Mouse (Mus musculus): ENCODE results near the gene Scarf1. TPM values are rescaled to one million over a fixed set of nuclear protein-coding genes. Genes with fewer than 3 reads are reported as not detected.

Scarf1 gene
- polyA plus RNA-seq, 1 experiment from 2014 or later: 4.8 TPM

DNA sequence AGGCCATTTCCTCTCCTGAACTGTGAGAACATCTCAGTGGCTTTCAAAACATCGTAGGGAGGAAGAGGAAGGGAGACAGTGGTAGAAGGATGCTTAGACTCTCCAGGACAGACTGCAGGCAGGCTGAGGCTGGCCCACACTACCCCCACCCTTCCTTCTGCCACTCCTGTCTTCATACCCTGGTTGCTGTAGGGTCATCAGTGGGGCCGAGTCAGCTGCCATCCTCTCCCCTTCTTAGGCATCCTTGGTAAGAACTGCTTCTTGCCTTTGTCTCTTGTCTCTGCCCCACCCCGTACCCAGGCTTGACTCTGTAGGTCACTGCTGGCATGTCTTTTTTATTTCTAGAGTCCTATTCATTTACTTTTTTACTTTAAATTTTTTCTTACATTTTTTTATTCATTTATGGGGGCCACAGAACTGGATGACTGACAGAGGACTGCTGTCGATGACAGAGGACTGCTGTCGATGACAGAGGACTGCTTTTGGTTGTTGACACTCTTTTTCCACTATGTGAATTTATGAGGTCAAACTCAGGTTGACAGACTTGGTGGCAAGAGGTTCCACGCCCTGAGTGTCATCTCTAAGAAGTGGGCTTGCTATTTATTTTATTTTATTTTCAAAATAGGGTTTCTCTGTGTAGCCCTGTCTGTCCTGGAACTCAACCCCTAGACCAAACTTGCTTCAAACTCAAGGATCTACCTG is 20.1 kb downstream of the Scarf1 start:
- 81% methylated on average over 6 of the region's 6 CpGs for WGBS
- Histone ChIP-seq H3K9ac (peak overlapping the region; percentile 98), H3K4me1 (replicated peaks) (peaks cover 58% of the 10 kb centered on the region), H3K27ac (peak overlapping the region; percentile 50; the same call in 1 of the 2 replicates), H3K9me3 (no peaks in the 10 kb centered on the region), H3K36me3 (no peaks in the 10 kb centered on the region), H3K27me3 (no peaks in the 10 kb centered on the region), H3K4me2 (peak overlapping the region; percentile 97), H3K4me3 (peak overlapping the region; percentile 75)
- no peak for ATAC-seq (ENCODE audit: low FRiP score)

DNA sequence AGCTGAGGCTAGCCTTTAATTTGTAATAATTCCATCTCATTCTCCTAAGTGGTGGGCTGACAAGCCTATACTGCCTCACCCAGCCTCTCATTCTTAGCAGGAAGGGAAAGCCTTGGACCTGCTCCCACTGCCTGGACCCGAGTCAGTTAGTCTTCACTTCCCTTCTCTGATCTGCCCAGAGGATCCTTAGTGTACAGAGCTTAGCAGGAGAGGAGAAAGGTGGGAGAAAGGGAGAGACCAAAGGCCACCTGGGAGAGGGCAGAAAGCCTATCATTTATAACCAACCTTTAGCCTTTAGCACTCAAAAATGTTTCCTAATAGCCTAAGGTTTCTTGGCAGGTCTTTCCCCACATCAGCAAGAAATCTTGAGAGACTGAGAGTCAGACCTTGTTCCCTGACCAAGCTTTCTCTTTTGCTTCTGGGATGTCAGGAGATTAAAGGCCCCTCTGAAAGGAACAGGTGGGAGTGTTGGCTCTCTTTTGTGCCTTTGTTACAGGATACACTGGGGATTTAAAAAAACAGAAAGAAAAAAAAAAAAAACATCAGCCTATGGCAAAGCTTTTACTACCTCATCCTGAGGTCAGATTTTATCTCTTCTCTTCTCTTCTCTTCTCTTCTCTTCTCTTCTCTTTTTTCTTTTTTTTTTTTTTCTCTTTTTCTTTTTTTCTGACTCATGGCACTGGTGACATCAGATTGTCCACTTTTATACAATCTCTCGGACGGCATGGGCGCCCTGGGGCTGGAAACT is 21.1 kb downstream of the Scarf1 start:
- Histone ChIP-seq H3K9ac (peak overlapping the region; percentile 98), H3K27ac (0 out of 2 replicates have a peak overlapping the region, but pooled peaks have one; percentile 46), H3K36me3 (no peaks in the 10 kb centered on the region), H3K4me2 (peak overlapping the region; percentile 97), H3K9me3 (no peaks in the 10 kb centered on the region), H3K4me3 (peak overlapping the region; percentile 75), H3K4me1 (replicated peaks) (peaks cover 64% of the 10 kb centered on the region), H3K27me3 (no peaks in the 10 kb centered on the region)
- WGBS: 52% methylated on average over 4 of the region's 4 CpGs
- no peak for ATAC-seq (ENCODE audit: low FRiP score)

GRCm38 (mm10) chr11:75535106-75535795 is 21.9 kb downstream of the Scarf1 start:
- H3K4me3 ChIP-seq: 0 out of 2 replicates have a peak overlapping the region, but pooled peaks have one; percentile 3

DNA sequence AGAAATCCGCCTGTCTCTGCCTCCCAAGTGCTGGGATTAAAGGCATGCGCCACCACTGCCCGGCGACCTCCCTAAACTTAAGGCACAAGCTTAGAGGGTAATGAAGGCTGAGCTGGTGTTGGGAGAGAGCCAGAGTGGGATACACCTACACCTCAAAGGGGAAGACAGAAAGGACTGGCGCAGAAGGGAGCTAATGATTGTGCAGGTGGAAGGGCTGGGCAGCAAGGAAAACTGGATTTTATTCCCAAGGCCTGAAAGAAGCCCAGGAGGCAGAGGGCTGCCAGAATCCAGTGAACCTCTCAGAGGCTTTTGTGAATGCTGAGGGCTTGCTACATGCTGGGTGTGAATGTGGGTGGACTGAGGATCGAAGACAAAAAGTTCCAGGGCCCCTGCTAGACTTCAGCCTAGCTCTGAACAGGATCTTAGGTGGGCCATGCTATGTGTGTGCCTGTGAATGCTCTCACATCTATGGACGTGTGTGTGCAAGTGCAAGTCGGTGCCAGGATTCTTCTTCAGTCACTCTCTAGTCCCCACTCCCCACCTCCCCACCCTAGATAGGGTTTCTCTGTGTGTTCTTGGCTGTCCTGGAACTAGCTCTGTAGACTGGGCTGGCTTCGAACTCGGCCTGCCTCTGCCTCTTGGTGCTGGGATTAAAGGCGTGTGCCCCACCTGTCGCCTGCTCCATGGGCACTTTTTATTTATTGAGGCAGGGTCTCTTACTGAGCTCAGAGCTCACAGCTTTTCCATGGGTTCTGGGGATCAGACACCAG is 23.1 kb downstream of the Scarf1 start:
- WGBS: 89% methylated on average over 12 of the region's 12 CpGs
- Histone ChIP-seq H3K9ac (no peak overlapping the region), H3K9me3 (no peaks in the 10 kb centered on the region), H3K27ac (peak overlapping the region; percentile 19), H3K36me3 (peaks cover 8% of the 10 kb centered on the region; the same call in 1 of the 2 replicates), H3K27me3 (no peaks in the 10 kb centered on the region), H3K4me3 (no peak overlapping the region), H3K4me2 (no peak overlapping the region), H3K4me1 (replicated peaks) (peaks cover 79% of the 10 kb centered on the region)
- no peak for ATAC-seq (ENCODE audit: low FRiP score)

More at GRCm38 (mm10) chr11:75535106-75535795, 21.9 kb downstream of the Scarf1 start:
- ATAC-seq (ENCODE audit: low FRiP score): no peak
- Histone ChIP-seq H3K27me3 (no peaks in the 10 kb centered on the region), H3K4me1 (replicated peaks) (peaks cover 68% of the 10 kb centered on the region), H3K4me2 (peak overlapping the region; percentile 97), H3K36me3 (peaks cover 2% of the 10 kb centered on the region; the same call in 1 of the 2 replicates), H3K27ac (0 out of 2 replicates have a peak overlapping the region, but pooled peaks have one; percentile 46), H3K9ac (peak overlapping the region; percentile 43; the same call in 1 of the 2 replicates), H3K9me3 (no peaks in the 10 kb centered on the region)
- WGBS: 47% methylated on average over 13 of the region's 13 CpGs

DNA sequence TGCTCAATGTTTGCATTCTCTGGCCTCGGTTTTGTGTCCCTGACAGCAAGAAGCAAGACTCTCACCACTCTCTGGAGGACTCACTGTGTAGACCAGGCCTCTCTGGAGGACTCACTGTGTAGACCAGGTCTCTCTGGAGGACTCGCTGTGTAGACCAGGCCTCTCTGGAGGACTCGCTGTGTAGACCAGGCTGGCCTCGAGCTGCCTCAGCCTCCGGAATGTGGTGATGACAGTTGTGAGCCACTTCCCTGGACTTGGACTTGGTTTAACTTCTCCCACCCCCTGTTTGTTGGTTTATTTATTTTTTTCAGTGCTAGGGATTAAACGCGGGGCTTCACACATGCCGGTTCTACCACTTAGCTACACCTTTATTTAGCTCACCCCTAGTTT is 23.7 kb downstream of the Scarf1 start:
- H3K36me3 ChIP-seq: peaks cover 8% of the 10 kb centered on the region; the same call in 1 of the 2 replicates
- ATAC-seq (ENCODE audit: low FRiP score): no peak
- H3K4me2 ChIP-seq: no peak overlapping the region
- H3K4me1 ChIP-seq (replicated peaks): peaks cover 79% of the 10 kb centered on the region
- no peaks in the 10 kb centered on the region for H3K9me3 ChIP-seq
- H3K27ac ChIP-seq: peak overlapping the region; percentile 19; the same call in 1 of the 2 replicates
- H3K27me3 ChIP-seq: no peaks in the 10 kb centered on the region
- WGBS: 91% methylated on average over 8 of the region's 8 CpGs
- H3K4me3 ChIP-seq: no peak overlapping the region
- H3K9ac ChIP-seq: no peak overlapping the region

- H3K36me3 ChIP-seq: peaks cover 8% of the 10 kb centered on the region; the same call in 1 of the 2 replicates
- H3K9me3 ChIP-seq: no peaks in the 10 kb centered on the region
- peak overlapping the region; percentile 60 for H3K27ac ChIP-seq
- peak overlapping the region; percentile 60 for H3K9ac ChIP-seq
- WGBS: 42% methylated on average over 11 of the region's 11 CpGs
- H3K4me1 ChIP-seq (replicated peaks): peaks cover 77% of the 10 kb centered on the region
- no peak for ATAC-seq (ENCODE audit: low FRiP score)
- H3K4me3 ChIP-seq: no peak overlapping the region
- H3K27me3 ChIP-seq: no peaks in the 10 kb centered on the region
- H3K4me2 ChIP-seq: 0 out of 2 replicates have a peak overlapping the region, but pooled peaks have one; percentile 15
Measured at GRCm38 (mm10) chr11:75537491-75538183, 24.3 kb downstream of the Scarf1 start.

GRCm38 (mm10) chr11:75538184-75538969 is 25.0 kb downstream of the Scarf1 start:
- Histone ChIP-seq H3K9me3 (no peaks in the 10 kb centered on the region), H3K27ac (peak overlapping the region; percentile 60), H3K36me3 (peaks cover 13% of the 10 kb centered on the region), H3K27me3 (no peaks in the 10 kb centered on the region), H3K4me3 (no peak overlapping the region), H3K4me2 (0 out of 2 replicates have a peak overlapping the region, but pooled peaks have one; percentile 15), H3K9ac (peak overlapping the region; percentile 60), H3K4me1 (replicated peaks) (peaks cover 69% of the 10 kb centered on the region)
- ATAC-seq (ENCODE audit: low FRiP score): no peak
- WGBS: 64% methylated on average over 9 of the region's 9 CpGs

GRCm38 (mm10) chr11:75538970-75539299 is 25.6 kb downstream of the Scarf1 start:
- Histone ChIP-seq H3K9ac (no peak overlapping the region), H3K27me3 (no peaks in the 10 kb centered on the region), H3K27ac (peak overlapping the region; percentile 60; the same call in 1 of the 2 replicates), H3K9me3 (no peaks in the 10 kb centered on the region), H3K4me1 (replicated peaks) (peaks cover 64% of the 10 kb centered on the region), H3K4me3 (no peak overlapping the region), H3K4me2 (no peak overlapping the region), H3K36me3 (peaks cover 14% of the 10 kb centered on the region)
- WGBS: 90% methylated on average over 13 of the region's 13 CpGs
- no peak for ATAC-seq (ENCODE audit: low FRiP score)

GRCm38 (mm10) chr11:75540209-75540608 is 26.9 kb downstream of the Scarf1 start:
- H3K4me1 ChIP-seq (replicated peaks): peaks cover 51% of the 10 kb centered on the region
- no peaks in the 10 kb centered on the region for H3K9me3 ChIP-seq
- H3K4me3 ChIP-seq: no peak overlapping the region
- 0 out of 2 replicates have a peak overlapping the region, but pooled peaks have one; percentile 29 for H3K9ac ChIP-seq
- no peak overlapping the region for H3K4me2 ChIP-seq
- peaks cover 26% of the 10 kb centered on the region for H3K36me3 ChIP-seq
- WGBS: 93% methylated on average over 8 of the region's 8 CpGs
- ATAC-seq (ENCODE audit: low FRiP score): no peak
- peak overlapping the region; percentile 40; the same call in 1 of the 2 replicates for H3K27ac ChIP-seq
- H3K27me3 ChIP-seq: no peaks in the 10 kb centered on the region

DNA sequence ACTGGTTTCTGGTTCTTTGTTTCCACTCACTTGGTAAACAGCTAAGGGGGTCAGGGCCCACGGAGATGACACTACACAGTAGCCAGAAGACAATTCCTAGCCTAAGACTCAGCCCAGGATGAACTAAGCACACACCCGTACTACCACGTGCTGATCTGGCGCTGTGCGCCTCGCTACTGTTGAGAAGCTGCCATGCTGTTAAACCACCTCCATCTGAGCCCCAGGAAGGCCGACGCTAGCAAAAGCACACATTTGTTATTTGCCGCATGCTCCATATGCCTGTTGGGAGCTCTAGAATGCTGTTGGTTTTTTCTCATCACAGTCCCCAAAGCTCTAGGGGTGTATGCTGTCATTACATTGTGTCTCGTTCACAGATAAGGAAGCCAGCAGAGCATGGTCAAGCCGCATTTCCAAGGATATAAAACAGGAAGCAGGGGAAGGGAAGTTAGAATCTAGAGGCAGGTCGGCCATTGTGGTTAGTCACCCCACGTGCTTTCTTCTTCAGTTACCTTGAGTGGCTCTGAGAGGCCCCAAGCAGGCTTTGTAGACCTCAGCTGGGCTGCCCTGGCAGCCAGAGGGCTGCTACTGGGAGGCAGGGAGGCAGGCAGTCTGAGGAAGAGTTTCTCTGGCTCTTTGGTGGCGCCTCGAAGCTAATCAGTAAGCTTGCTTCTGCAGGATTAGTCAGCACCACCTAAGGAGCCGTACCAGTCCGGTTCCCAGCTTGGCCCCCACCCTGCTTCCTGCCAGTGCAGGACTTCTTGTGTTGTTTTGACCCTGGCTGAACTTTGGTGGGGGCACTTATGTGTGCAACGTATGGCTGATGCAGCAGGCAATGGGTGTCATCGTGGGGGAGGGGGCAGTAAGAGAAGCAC is 27.6 kb downstream of the Scarf1 start:
- H3K27me3 ChIP-seq: no peaks in the 10 kb centered on the region
- H3K4me1 ChIP-seq (replicated peaks): peaks cover 44% of the 10 kb centered on the region
- peaks cover 33% of the 10 kb centered on the region for H3K36me3 ChIP-seq
- no peak for ATAC-seq (ENCODE audit: low FRiP score)
- WGBS: 75% methylated on average over 19 of the region's 19 CpGs
- H3K27ac ChIP-seq: peak overlapping the region; percentile 40
- 0 out of 2 replicates have a peak overlapping the region, but pooled peaks have one; percentile 29 for H3K9ac ChIP-seq
- H3K9me3 ChIP-seq: no peaks in the 10 kb centered on the region
- no peak overlapping the region for H3K4me2 ChIP-seq
- no peak overlapping the region for H3K4me3 ChIP-seq
